Mouse (Mus musculus) embryonic fibroblast, embryonic 13.5 days (primary cell): ENCODE measurements at regions not wholly inside any gene's neighbourhood (a gene's known extent, or its start where the extent isn't known, plus 50 kb on each side); places are given as distances from the start of the nearest gene placed in this dataset.

ENCODE experiments used
- CTCF ChIP-seq: IDR thresholded peaks from 2 replicates; pipeline ENCODE4 v1.5.1; 2011; ENCODE audit warnings: mild to moderate bottlenecking, control low read depth, low read length, moderate library complexity, borderline replicate concordance; ENCODE audit not compliant: insufficient read depth
- POLR2A ChIP-seq: IDR thresholded peaks from 2 replicates; pipeline ENCODE4 v1.6.1; 2011; ENCODE audit warnings: low read depth, mild to moderate bottlenecking, control low read depth, low read length, moderate library complexity

- TF ChIP-seq POLR2A (no peak), CTCF (no peak)
These were observed 430.6 kb upstream of the Igfbp7 start for GRCm38 (mm10) chr5:77838186-77839097.
